14 mouse cellular contexts compared by ENCODE assay signal in the genomic region with DNA sequence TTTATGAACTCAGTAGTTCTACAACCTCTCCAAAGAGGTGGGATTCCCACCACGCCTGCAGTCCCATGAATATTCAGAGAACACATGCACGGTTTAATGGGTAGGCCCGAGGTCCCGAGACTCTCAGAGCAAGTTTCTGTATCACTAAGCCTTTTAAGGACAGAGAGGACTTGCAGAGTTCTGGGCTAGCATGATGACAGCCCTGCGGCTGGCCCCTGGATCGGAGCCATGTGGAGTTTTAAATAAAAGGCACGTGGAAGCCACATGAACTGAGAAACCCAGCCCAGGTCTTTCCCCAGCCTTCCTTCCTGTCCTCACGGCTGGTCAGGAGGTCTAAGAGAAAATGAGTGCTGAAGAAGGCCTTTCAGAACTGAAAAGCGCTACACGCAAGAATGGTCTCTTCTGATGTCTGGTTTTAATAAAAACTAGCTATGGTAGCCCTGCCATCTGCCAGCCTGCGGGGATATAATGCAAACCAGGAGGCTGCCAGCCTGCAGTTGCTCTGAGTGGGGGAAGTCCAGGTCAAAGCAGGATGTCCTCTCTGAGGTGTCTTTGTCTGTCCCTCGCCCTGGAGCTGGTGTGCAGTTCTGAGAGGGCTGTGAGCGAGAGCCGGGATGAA.
DNase-seq lines count a peak whose midpoint lies in the region; ATAC-seq lines count a peak whose summit lies in the region.
"Had no signal": no experiment of that assay in that cellular context is flagged by ENCODE, and none has a peak within 500 bp of the region (broad histone marks: within the 10 kb centered on the region; RNA-seq: fewer than 3 reads in every experiment).

No protein-coding gene starts in this region.

- peaks cover 12% of the 10 kb centered on the region for H3K4me1 ChIP-seq in hindbrain, embryonic 10.5 days (replicated peaks)
- no peaks in the 10 kb centered on the region for H3K4me1 ChIP-seq in hindbrain, embryonic 14.5 days (replicated peaks; ENCODE audit: control insufficient read depth, insufficient read depth, low read length)
- H3K4me1 ChIP-seq in embryonic facial prominence, embryonic 13.5 days, result peaks cover 9% of the 10 kb centered on the region
- H3K4me1 ChIP-seq: hindbrain, embryonic 15.5 days had no signal

- no peak overlapping the region for H3K4me3 ChIP-seq in hindbrain, embryonic 10.5 days
- H3K4me3 ChIP-seq in hindbrain, embryonic 14.5 days (replicated peaks; ENCODE audit: low read length), result no peak overlapping the region
- H3K4me3 ChIP-seq in embryonic facial prominence, embryonic 13.5 days, result no peak overlapping the region
- H3K4me3 ChIP-seq: heart, adult 2 months; hindbrain, embryonic 15.5 days; layer of hippocampus, adult 2 months had no signal

- 67% methylated on average over 14 of the region's 14 CpGs for WGBS in hindbrain, embryonic 10.5 days
- WGBS in hindbrain, embryonic 14.5 days, result 72% methylated on average over 14 of the region's 14 CpGs
- 31% methylated on average over 14 of the region's 14 CpGs for WGBS in embryonic facial prominence, embryonic 13.5 days

- H3K27me3 ChIP-seq in hindbrain, embryonic 10.5 days (ENCODE audit: insufficient read depth, poor library complexity, severe bottlenecking), result no peaks in the 10 kb centered on the region
- no peaks in the 10 kb centered on the region for H3K27me3 ChIP-seq in hindbrain, embryonic 14.5 days (ENCODE audit: control insufficient read depth, insufficient read depth, low read length)
- peaks cover 5% of the 10 kb centered on the region; the same call in 1 of the 2 replicates for H3K27me3 ChIP-seq in embryonic facial prominence, embryonic 13.5 days
- H3K27me3 ChIP-seq: hindbrain, embryonic 15.5 days had no signal

- H3K36me3 ChIP-seq in hindbrain, embryonic 10.5 days, result no peaks in the 10 kb centered on the region
- H3K36me3 ChIP-seq in hindbrain, embryonic 14.5 days (replicated peaks; ENCODE audit: control insufficient read depth, insufficient read depth), result no peaks in the 10 kb centered on the region
- no peaks in the 10 kb centered on the region for H3K36me3 ChIP-seq in embryonic facial prominence, embryonic 13.5 days
- H3K36me3 ChIP-seq: hindbrain, embryonic 15.5 days had no signal

- no peak overlapping the region for H3K4me2 ChIP-seq in hindbrain, embryonic 14.5 days (replicated peaks)
- peak overlapping the region; percentile 31 for H3K4me2 ChIP-seq in embryonic facial prominence, embryonic 13.5 days
- H3K4me2 ChIP-seq: hindbrain, embryonic 15.5 days; midbrain, embryonic 11.5 days had no signal

- peak; percentile 49 for DNase-seq in hindbrain, embryonic 10.5 days (ENCODE audit: low spot score)
- DNase-seq in hindbrain, embryonic 14.5 days (ENCODE audit: low spot score), result no peak
- peak; percentile 39 for DNase-seq in embryo, embryonic 10 days (ENCODE audit: low spot score)
- no peak for DNase-seq in urinary bladder, postnatal 25 days (ENCODE audit: low spot score)
- DNase-seq in layer of hippocampus, adult 18-20 months (ENCODE audit: low spot score in 2 of 2), result no peak
- DNase-seq: adrenal gland, adult 2 months; cerebellum, adult 8-10 months; kidney, adult 18-20 months had no signal

- ATAC-seq in hindbrain, embryonic 14.5 days (ENCODE audit: low FRiP score), result no peak
- ATAC-seq in embryonic facial prominence, embryonic 13.5 days (ENCODE audit: insufficient number of reproducible peaks, insufficient read depth, low FRiP score, low TSS enrichment, low read depth), result no peak
- ATAC-seq in megakaryocyte progenitor cell, adult 5-6 weeks (replicated peaks; ENCODE audit: poor library complexity), result 0 out of 2 replicates have a peak, but pooled peaks have one; percentile 23

- no peaks in the 10 kb centered on the region for H3K9me3 ChIP-seq in hindbrain, embryonic 10.5 days
- H3K9me3 ChIP-seq in hindbrain, embryonic 14.5 days (ENCODE audit: control insufficient read depth, low read length), result no peaks in the 10 kb centered on the region
- no peaks in the 10 kb centered on the region for H3K9me3 ChIP-seq in embryonic facial prominence, embryonic 13.5 days
- H3K9me3 ChIP-seq: hindbrain, embryonic 15.5 days had no signal

- H3K9ac ChIP-seq in hindbrain, embryonic 14.5 days, result no peak overlapping the region
- H3K9ac ChIP-seq in embryonic facial prominence, embryonic 13.5 days, result no peak overlapping the region
- H3K9ac ChIP-seq: hindbrain, embryonic 15.5 days had no signal

- peak overlapping the region; percentile 31 for H3K27ac ChIP-seq in hindbrain, embryonic 10.5 days
- no peak overlapping the region for H3K27ac ChIP-seq in hindbrain, embryonic 14.5 days
- peak overlapping the region; percentile 78 for H3K27ac ChIP-seq in embryonic facial prominence, embryonic 13.5 days
- H3K27ac ChIP-seq: heart, adult 2 months; hindbrain, embryonic 15.5 days; layer of hippocampus, adult 2 months had no signal

Comparison
In these comparisons a context has a peak if more than half of its experiments do, and no peak if none do; other contexts are left out.
1. DNase-seq: peak in hindbrain, embryonic 10.5 days (single experiment) and embryo, embryonic 10 days (single experiment); none in hindbrain, embryonic 14.5 days (single experiment), urinary bladder, postnatal 25 days (single experiment) and layer of hippocampus, adult 18-20 months (0 of 2).